Mouse (Mus musculus) adrenal gland, postnatal 36 days (tissue): ENCODE data around the gene Klf12. TPM values are rescaled to one million over a fixed set of nuclear protein-coding genes. Genes with fewer than 3 reads are reported as not detected.

Source experiments
- DNase-seq, 2 experiments: peaks; one replicate each; pipeline ENCODE4 v3.0.0; 2021; ENCODE audit warnings: mixed read lengths in 1 of 2
- total RNA-seq, 2 experiments: library from RNA; stranded (reverse); gene quantifications; 2 replicates each; pipeline ENCODE4 v1.2.3; 2021

Klf12 gene
- total RNA-seq, 2 experiments from 2014 or later: 19.6 to 24.9 TPM

DNA sequence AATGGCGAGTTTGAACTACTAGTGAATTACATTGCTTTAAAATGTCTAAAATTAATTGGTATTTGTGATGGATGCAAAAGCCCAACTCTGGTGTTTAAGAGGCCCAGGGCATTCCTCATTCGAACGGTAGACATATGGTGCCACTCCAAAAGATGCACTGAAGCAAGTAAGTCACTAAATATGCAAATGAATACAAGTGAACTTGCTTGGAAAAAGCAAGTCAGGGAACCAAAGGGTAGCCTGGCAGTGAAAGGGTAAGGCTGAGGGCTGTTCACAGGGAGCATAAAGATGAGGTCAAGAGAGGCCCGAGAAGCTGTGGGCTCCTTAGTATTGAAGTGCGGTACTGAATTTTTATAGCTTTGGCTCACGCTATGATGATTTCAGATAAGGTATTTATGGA, 242.7 kb downstream of the Klf12 start:
- no peak for DNase-seq

DNA sequence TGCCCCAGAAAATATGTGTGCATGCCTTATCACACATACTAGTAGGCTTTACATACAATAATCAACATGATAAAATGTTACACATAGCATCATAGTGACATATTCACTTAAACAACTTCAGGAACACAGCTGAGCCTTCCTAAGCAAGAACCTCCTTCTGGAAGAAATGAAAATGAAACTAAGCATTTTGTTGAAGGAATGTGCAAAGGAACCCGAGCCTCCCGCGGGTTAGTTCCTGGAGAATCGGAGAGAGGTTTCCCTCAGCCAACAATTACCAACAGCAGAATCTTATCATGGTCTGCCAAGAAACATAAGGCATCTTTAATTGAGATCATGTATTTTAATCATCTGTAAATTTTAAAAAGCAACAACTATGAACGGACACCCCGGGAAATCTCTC, 257.8 kb downstream of the Klf12 start:
- no peak for DNase-seq

DNA sequence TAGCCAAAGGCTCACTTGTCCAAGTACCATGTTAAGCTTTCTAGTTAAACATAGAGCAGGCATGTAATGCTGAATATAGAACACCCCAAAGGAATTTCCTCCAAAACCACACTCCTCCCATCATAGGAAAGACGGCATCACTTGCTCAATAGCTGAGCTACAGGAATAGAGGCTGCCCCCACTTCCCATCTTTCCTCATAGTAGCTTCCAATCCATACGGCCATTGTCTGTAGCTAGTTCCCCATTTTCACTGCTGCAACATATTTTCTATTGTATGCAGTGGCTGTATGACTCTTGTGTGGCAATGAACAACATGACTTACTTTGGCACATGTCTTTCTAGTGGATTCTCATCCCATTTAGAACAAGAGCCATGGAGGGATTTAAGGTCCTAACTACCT, 267.3 kb downstream of the Klf12 start:
- no peak for DNase-seq

GRCm38 (mm10) chr14:100010525-100010924, 274.0 kb downstream of the Klf12 start:
- no peak for DNase-seq

GRCm38 (mm10) chr14:100009790-100010382, 274.6 kb downstream of the Klf12 start:
- DNase-seq: peak; percentile 11 to 44

DNA sequence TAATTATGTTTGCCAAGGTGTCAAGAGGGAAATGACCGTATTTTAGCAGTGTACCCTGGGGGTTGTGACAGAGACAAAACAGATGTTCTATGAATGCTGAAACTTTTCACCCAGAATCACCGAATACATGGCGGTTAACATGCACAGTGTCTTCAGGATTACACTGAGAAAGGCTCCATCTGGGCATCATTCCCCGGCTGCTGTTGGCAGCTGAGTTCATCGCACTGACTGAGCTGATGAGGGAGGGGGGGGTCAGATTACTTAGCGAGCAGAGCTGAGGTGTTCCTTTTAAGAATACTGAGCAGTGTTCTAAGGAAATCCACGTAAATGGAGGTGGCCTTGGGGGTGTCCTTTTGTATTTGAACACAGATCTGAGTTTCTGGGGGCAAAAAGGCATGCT, 301.0 kb downstream of the Klf12 start:
- DNase-seq: no peak

- DNase-seq: no peak
Measured at GRCm38 (mm10) chr14:99981209-99981608, 303.3 kb downstream of the Klf12 start.

DNA sequence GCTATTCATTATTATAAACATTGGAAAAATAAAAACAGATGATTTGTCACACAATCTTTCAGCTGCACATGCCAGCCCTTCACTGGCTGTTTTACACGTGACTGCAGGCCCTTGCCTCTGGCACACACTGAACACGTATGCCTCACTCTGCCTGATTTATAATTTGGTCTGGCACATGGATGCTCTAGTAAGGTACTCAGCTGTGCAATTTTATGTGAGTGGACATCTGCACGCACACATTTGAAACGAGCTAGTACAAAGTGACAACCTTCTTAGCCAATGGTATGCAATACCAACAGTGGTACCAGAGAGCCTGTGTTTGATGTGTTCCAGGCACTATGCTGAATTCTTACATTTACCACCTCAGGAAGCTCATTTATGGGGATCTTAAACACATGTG, 316.6 kb downstream of the Klf12 start:
- no peak for DNase-seq

- DNase-seq: peak; percentile 42 to 46
Measured at GRCm38 (mm10) chr14:99960500-99961229, 323.8 kb downstream of the Klf12 start.

DNA sequence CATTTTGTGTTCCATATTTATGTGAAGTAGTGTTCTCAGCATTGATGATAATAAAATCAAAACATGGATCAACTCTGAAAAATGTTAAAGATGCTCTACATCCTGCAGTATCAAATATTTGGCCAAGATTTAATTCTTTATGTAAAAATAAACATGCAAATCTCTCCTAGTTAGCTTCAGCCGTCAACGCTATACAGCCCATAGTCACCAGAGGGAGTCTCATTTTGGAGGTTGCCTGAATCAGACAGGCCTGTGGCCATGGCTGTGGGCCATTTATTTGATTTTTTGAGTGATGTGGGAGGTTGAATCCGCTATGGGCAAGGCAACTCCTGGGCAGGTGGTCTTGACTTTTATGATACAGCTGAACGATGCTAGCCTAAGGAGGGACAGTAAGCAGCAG, 329.3 kb downstream of the Klf12 start:
- DNase-seq: no peak

DNA sequence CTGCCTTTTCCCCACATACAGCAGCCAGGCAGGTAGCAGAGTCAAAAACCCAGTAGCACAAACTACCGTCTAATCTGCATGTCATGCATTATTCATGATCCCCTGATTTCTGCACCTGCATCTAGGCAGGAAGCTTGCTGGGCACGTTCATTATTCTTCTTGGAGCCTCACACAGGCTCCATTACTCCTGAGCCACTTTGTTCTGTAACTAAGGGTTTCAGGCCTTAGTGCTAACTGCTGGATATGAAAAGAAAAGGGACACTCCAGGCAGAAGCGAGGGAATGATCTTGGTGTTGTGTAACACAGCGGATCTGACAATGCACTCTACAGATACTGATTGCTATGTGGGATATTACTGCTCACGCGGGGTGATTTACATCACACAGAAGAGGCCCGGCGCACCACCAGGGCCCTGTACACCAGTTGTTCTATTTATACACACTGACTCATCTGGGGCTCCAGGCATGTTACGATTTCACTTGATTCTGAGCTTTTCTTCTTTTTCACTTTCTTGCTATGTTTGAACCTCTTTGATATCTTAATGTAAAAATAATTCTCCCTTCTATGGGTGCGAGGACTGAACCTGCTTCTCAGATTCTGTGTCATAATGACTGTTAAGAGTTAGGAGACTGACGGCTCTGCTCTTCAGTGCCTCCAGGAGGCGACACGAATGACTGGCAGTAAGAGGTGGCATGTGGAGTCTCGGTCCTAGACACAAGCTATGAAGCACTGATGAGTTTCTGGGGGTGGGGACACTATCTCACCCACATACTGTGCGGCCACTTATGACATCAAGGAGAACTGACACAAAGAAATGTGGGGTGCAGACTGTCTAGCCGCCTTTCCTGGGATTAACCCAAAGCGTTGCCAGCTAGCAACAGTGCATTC, 340.0 kb downstream of the Klf12 start:
- DNase-seq: peak; percentile 18 to 33

DNA sequence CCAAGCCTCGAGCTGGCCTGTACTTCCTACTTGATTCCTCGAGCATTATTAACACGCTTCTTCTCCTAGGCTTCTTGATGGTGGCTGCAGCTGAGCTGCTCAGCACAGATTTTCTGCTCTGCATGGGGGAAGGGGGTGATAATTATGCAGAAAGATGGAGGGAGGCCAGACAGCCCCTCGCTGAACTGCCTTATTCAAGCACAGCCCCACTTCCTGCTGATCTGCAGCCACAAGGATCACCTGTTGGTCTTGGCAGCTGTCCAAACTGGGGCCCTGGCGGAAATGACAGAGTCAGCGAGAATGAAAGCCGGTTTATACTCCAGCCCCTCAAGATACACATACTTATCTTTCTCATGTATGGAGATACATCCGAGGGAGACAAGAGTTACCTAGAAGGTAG, 341.3 kb downstream of the Klf12 start:
- DNase-seq: peak; percentile 25 to 34

DNA sequence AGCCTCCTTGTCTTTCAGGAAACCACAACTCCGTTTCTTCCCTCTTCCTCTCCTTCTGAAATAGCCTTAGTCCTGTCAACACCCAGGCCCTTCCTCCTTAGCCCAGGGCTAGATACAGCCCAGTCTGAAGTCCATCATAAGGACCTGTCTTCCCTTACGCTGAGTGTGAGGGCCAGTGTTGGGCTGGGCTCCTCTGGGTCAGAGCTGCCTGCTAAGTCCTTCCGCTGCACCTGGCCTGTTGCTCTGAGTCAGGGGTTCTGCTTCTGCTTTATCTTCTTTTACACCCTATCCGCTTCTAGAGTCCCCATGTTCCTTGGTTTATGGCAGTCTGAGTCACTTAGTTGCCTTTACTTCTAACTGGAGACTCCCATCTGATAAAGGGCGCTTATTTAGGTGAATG, 351.0 kb downstream of the Klf12 start:
- no peak for DNase-seq

DNA sequence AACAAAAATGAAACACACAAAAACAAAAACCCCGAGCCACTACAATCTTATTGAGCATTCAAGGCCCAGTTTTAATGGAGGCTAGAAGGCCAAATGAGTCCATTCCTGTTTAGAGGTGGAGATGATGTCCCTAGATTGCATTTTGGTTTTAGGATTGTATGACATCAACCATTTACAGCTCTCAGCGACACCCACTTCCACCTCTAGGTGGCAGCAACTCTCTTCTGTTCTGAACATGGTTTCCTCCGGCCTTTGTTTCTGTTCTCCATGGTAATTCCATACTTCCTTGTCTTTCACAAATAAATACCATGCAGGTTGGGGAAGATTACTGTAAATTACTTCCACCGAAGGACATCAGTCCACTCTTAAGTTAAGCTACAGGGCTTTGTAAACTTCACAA, 352.6 kb downstream of the Klf12 start:
- DNase-seq: peak; percentile 73 to 80

- DNase-seq: no peak
Measured at GRCm38 (mm10) chr14:99911912-99912311, 372.6 kb downstream of the Klf12 start.

GRCm38 (mm10) chr14:99910876-99911275, 373.6 kb downstream of the Klf12 start:
- DNase-seq: no peak

- DNase-seq: no peak
Measured at GRCm38 (mm10) chr14:99900902-99901301, 383.6 kb downstream of the Klf12 start.

- no peak for DNase-seq
Measured at GRCm38 (mm10) chr14:99898861-99899260, 385.6 kb downstream of the Klf12 start.

DNA sequence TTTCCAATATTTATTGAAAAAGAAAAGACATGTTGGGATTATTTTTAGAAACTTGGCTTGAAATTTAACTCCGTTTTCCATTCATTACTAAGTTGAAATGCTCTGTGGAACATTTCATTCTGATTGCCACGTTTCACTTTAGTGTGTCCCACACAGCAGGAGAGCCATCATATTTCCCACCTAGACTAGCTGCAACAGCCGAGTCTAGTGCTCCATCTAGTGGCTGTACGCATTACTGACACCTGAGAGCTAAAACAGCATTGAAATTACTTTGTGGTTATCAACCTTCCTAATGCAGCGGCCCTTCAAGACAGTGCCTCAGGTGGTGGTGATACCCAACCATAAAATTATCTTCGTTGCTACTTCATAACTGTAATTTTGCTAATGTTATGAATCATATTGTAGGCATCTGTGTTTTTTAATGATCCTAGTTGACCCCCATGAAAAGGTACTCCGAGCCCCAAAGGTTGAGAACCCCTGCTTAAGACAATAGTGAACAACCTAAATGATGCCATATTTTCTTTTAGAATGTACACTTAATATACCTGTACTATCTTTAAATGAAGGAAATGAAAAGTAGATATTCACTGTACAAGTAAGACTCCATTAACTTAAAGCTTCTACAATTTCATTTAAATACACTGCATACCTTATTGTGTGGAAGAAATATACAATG, 389.6 kb downstream of the Klf12 start:
- peak; percentile 61 to 68 for DNase-seq

- no peak for DNase-seq
Measured at GRCm38 (mm10) chr14:99894062-99894461, 390.4 kb downstream of the Klf12 start.

GRCm38 (mm10) chr14:99886503-99886902, 398.0 kb downstream of the Klf12 start:
- DNase-seq: no peak

- DNase-seq: no peak
Measured at GRCm38 (mm10) chr14:99885562-99885961, 398.9 kb downstream of the Klf12 start.
